Mouse (Mus musculus) ovary, adult 18-20 months (tissue): Measurements from ENCODE around the gene Cyth1.

ENCODE experiments used
- DNase-seq: peaks from one replicate; pipeline ENCODE4 v3.0.0; 2022; ENCODE audit warnings: low spot score, mixed read lengths

The Cyth1 gene

DNA sequence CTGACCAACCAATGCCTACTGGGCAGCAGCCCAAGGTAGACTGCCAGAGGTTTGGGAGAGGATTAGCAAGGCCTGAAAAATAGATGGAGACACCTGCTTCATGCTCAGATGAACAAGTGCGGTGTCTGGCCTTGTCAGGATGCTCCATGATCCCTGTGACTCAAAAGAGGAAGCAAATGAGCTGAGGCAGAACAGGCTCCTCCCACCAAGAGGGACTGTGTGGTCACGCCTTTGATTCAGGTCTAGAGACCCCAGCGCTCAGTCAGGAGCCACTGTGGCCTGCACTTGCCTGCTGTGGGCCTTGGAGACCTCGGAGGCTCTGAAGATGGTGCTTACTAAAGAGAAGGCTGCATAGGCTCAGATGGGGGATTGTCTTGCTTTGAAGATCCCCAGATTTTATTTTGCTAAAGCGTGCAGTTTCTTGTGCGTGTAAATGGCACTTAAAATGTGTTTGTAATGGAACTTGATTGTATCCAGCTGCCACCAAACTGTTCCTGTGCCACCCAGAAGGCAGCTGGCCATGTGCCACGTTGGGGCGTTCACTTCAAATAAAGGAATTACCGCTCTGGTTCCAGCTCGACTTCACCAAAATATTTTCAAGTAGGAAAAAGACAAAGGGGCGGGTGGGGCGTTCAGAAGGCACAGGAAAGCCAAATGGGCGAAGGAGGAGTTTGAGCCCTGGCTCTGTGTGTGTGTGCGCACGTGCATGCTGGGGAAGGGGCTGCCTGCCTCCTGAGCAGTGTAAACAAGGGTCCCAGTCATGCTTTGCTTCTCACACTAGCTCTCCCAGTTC lies 6.0 kb upstream of the Cyth1 start:
- DNase-seq, result peak; percentile 43

DNA sequence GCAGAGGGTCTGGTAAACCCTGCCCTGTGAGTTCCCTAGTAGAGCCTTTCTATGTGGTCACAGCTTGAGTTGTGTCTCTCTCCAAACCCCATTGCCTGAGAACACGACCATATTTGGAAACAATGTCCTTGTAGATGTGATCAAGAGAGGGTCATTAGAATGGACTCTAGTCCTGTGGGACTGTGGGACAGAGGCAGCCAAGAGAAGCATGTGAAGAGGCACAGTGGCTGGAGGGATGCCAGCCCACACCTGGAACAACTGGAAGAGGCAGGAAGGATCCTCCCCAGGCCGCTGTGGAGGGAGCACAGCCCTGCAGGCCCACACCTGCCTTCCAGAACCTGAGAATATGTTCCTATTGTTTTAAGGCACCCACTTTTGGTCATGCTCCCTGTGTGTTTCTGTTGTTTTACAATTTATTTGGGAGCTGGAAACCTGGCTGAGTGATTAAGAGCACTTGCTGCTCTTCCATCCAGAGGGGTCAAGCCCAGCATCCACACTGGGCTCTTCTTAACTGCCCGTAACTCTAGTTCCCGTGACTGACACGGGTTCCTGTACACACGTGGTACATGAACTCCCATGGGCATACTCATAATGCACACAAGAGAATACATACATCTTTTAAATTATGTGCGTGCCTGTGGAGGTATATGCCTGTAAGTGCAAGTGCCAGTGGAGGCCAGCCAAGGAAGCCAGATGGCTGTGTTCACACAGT lies 5.2 kb upstream of the Cyth1 start:
- no peak for DNase-seq

DNA sequence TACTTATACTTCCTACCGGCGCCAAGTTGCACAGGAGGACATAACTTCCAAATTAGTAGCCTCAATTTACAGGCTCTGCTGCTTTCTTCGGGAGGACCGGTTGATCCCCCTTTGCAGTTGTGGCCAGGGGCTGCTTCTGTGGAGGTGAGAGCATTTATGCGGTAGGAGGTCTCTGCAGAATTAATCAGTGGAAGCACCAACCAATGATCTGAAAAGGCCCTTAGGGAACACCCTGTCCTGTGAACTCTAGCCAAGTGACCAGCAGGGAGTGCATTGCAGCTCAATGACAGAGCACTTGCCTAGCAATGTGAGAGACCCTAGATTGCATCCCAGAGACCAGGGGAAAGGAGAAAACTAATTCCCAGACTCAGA lies 606 bp upstream of the Cyth1 start:
- DNase-seq, result no peak

GRCm38 (mm10) chr11:118247359-118248095 lies 865 bp downstream of the Cyth1 start:
- DNase-seq, result peak; percentile 45

DNA sequence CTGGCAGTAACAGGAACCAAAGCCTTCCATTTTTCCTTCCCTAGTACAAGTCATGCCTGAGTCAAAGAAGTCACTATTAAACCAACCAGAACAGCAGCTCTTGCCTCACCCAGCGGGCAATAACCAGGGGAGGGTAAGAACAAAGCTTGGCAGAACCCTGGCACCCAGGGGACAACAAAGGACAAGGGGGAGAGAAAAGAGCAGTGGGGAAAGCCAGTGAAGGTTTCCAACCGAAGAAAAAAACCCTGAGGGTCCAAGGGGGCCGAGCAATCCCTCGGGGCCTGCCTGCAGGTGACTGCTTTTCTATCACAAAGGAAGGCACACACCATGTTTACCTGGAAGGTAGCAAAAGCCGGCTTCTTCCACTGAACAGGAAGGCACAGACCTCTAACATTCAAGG lies 1.7 kb downstream of the Cyth1 start:
- DNase-seq, result no peak

- DNase-seq, result no peak
Measured at GRCm38 (mm10) chr11:118245130-118245529, 3.3 kb downstream of the Cyth1 start.

GRCm38 (mm10) chr11:118243627-118244261 lies 4.6 kb downstream of the Cyth1 start:
- DNase-seq, result no peak

DNA sequence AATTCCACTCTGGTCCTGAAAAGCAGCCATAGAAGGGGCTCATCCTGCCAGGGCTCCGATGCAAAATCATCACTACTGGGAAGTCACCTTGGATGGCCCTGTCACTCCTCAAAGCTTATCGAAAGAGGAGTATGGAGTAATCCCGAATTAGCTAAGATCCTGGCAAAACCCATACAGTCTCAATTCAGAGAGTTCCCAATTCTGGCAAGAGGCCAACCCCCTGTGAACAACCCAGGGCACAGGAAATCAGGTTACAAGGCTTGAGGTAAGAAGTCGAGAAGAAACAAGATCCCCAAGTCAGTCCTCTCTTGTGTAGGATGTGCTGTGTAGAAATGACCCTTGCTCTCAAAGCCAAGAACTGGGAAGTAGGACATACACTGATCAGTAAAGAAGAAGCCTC lies 5.9 kb downstream of the Cyth1 start:
- DNase-seq, result no peak

- no peak for DNase-seq
Measured at GRCm38 (mm10) chr11:118240388-118240787, 8.0 kb downstream of the Cyth1 start.

DNA sequence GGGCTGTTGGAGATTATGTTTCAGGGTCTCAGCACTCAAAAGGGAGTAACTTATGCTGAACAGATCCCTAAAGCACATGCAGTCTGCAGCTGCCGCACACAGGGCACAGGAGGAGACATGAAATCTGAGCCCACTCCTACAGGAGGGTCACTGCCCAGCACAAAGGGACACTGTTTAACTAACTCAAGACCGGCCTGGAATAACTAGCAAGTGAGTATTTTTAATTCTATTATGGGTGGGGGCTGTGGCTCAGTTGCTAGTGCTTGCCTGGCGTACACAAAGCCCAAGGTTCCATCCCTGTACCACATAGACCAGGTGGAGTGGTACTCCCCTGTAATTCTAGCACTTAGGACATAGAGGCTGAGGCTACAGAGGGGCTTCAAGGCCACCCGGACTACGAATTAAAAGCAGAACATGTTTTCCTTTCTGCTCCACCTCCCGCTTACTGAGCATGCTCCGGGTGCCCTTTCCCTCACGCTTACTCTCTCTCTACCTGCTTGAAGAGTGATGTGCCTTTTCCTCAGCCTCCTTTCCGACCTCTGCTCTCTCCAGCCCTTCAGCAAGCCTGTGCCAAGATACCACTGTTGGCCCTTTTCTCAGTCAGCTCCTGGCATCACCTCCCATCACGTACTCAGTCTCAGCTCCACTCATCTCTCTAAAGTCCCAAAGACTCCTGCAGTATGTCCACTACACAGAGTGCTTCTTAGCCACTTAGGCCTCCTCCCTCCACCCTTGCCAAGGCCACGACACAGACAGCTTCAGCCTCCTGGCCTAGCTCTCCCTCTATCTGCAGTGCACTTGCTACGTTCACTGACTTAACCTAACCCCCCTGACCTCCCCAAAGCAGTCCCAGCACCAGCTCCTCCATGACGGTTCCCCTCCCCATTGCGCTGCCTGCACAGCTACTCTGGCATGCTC lies 8.9 kb downstream of the Cyth1 start:
- DNase-seq, result no peak

DNA sequence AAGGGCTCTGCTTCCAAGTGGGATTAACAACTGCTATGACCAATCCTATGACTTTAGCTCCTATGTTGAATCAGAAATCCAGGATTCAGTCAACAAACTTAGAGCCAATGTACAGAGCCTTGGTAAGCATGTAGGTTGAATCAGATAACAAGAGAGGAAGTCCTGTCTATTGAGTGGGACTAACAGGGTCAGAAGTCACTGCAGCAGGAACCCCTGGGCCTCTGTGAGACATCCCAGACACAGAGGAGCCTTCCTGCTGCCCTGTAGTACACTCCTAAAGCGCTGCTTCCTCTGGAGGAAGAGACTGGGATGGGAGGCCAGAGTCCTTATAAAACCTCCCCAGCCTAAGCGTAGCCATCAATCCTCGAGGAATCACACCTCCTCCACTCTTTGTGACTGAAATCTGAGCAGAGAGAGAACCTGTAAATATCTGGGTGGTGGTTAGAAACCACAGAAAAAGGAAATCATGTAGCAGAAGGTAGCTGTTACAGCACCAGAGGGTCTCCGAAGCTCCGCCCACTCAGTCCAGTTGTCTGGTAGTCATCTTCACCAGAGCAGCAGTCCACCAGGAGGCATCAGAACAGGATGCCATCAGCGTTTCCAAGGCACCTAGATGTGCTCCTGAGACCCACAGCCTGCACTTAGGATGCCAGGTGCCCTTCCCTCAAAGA lies 11.7 kb downstream of the Cyth1 start:
- no peak for DNase-seq

- DNase-seq, result no peak
Measured at GRCm38 (mm10) chr11:118234929-118235328, 13.5 kb downstream of the Cyth1 start.

DNA sequence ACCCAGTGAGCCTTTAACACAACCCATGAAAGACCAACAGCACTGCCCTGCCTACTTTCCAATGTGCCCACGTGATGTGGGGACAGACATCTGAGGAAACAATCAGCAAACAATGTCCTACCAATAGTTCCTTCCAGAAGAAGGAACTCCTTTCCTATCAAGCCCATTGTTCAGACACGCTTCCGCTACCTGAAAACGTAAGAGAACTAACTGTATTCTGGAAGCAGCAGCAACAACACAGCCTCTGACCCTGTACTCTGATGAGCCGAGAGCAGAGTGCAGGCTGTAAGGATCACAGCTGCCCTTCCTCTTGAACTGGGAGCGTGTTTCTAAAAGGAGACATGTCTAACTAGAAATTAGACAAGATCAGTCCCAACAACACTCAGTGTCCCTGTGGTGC lies 13.9 kb downstream of the Cyth1 start:
- DNase-seq, result no peak

DNA sequence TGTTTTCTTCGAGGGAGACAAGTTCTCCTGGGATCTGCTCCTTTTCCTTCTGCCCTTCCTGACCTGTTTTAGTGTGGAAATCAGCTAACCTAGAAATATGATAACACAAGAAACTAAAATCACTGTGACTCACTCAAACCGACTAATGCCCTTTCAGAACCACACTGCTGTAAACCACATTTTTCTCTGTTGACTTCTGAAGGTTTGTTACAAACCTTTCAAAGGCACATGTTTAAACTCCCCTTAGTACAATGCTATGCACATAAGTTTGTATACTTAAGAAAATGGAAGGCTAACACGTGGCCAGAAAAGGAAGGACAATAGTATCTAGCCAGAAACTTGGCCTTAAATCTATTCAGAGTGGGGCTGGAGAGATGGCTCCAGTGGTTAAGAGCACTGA lies 14.5 kb downstream of the Cyth1 start:
- no peak for DNase-seq

DNA sequence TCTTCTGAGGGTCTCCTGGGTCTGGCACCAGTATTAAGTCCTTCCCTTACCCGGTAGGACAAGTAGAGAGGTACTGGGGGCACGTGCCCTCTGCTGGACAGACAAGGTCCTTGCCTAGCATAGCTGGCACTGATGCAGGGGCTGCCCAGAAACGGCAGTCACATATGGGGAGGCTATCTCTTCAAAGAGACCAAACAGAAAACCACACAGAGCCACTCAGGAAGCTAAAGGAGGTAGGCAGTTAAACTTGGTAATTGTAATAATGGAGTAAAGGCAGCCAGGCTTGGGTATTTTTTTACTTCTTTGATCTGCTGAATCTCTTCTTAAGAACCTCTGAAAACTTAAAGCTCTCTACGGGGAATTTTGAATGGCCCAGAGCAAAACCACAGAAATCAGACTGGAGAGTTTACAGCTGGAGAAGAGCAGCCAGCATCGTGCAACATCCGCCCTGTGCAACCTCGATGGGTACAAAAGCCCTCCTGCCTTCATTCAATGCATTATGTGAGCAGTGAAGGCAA lies 16.0 kb downstream of the Cyth1 start:
- no peak for DNase-seq

DNA sequence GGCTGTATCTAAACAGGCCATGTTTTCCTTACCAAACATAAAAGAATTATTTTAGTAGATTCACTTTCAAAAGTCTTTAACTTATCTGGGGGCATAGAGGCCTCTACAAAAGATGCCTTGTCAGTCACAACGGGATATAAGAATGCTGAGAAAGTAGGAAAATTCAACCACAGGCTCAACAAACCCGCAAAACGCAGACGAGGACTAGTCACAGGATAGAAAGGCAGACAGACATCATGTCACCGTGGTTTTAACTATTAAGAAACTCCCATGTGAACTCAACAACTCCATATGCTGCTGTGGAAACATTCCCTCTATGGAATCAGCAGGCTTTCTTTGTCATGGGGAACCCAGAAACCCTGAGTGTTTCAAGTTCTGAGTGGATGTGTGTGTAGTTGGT lies 18.5 kb downstream of the Cyth1 start:
- no peak for DNase-seq

DNA sequence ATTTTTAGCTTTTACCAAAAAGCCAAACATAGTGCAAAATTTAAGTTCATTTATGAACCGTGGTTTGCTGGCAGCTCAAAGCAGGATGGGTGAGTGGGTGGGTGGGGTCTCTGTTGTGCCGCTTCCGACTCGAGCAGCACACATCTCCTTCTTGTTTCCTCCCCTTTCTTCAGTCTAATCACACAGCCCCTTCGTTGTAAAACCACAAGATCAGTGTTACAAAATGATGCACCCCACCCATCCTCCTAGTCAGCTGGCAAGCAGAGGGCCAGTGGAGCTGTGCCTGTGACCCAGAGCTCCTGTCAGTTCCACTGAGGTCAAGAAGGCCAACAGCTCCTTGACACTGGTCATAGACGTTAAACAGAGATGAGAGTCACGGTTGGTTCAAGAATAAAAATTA lies 20.7 kb downstream of the Cyth1 start:
- no peak for DNase-seq

DNA sequence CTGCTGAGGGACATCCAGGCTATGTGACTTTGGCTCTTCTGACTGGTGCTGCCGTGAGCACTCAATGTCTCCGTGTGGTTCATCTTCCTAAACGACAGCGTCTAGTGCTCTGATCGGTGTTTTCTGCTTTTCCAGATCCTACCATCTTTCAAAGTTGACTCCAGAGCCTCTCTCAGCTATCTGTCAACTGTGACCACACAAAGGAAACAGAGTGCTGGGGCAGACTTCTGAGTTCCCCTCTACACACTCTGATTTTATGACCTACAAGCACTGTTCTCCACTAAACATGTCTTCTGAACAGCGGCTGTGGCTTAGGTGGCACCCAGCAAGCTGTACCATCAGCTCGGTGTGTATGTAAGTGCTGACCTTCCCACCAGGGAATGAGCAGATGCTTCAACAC lies 21.5 kb downstream of the Cyth1 start:
- no peak for DNase-seq

DNA sequence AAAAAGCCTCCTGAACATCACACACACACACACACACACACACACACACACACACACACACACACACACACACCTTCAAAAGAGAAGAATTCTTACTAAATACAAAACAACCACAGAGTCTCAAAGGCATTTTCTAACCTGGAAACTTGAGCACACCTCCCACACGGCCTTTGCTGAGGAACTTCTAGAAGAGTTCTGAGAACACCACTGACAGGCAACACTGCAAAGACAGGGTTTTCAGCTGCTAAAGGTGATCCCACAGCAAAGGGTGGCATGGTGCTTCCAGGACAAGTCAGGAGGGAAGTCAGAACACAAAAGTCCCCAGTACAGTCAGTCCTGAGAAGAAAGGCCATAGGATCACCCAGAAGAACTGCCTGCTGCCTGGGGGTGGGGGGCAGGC lies 22.5 kb downstream of the Cyth1 start:
- no peak for DNase-seq

GRCm38 (mm10) chr11:118225056-118225836 lies 23.1 kb downstream of the Cyth1 start:
- no peak for DNase-seq
